22 mouse cellular contexts compared by ENCODE assay signal in genomic region chr4:33099118-33099694, GRCm38 (mm10). TPM values are rescaled to one million over a fixed set of nuclear protein-coding genes. Genes with fewer than 3 reads are reported as not detected.
A peak's percentile ranks its signal among the peaks of the same experiment; 100 is the strongest.
DNase-seq lines count a peak whose midpoint lies in the region; ATAC-seq and TF ChIP-seq lines count a peak whose summit lies in the region.
"Had no signal": no experiment of that assay in that cellular context is flagged by ENCODE, and none has a peak within 500 bp of the region (broad histone marks: within the 10 kb centered on the region; RNA-seq: fewer than 3 reads in every experiment).

No protein-coding gene starts in this region.

- no peaks in the 10 kb centered on the region for H3K27me3 ChIP-seq in hindbrain, embryonic 10.5 days (ENCODE audit: insufficient read depth, poor library complexity, severe bottlenecking)
- no peaks in the 10 kb centered on the region for H3K27me3 ChIP-seq in hindbrain, embryonic 13.5 days
- no peaks in the 10 kb centered on the region for H3K27me3 ChIP-seq in CH12.LX (replicated peaks)
- no peaks in the 10 kb centered on the region for H3K27me3 ChIP-seq in splenic B cell, adult 2 months (ENCODE audit: control insufficient read depth, insufficient read depth, low read length, poor library complexity, severe bottlenecking)
- H3K27me3 ChIP-seq: forebrain, embryonic 13.5 days had no signal

- intact Hi-C loops in left cerebral cortex, postnatal 14 days (cut with DNase I), result no loop called here

- H3K4me1 ChIP-seq in hindbrain, embryonic 10.5 days (replicated peaks), result no peaks in the 10 kb centered on the region
- H3K4me1 ChIP-seq in hindbrain, embryonic 13.5 days (replicated peaks), result no peaks in the 10 kb centered on the region
- H3K4me1 ChIP-seq in CH12.LX (ENCODE audit: control insufficient read depth in 1 of 2, insufficient read depth in 2 of 2), result peaks cover 12 to 40% of the 10 kb centered on the region in 2 experiments
- H3K4me1 ChIP-seq: embryonic facial prominence, embryonic 10.5 days; forebrain, embryonic 13.5 days; heart, embryonic 10.5 days had no signal

- no peak overlapping the region for H3K4me3 ChIP-seq in hindbrain, embryonic 10.5 days
- H3K4me3 ChIP-seq in hindbrain, embryonic 13.5 days, result no peak overlapping the region
- no peak overlapping the region for H3K4me3 ChIP-seq in CH12.LX (replicated peaks in 1 of 3; ENCODE audit: low read depth in 2 of 3, low read length in 2 of 3, poor library complexity in 1 of 3)
- H3K4me3 ChIP-seq: embryonic facial prominence, embryonic 10.5 days; forebrain, embryonic 13.5 days; heart, embryonic 10.5 days had no signal

- dilution Hi-C loops in CH12.LX (cut with MboI; ENCODE audit: extremely low pct_ligation_motif_present, extremely low pct_unique_long_range_greater_than_20kb, low sequenced_read_pairs), result no loop called here

- TF ChIP-seq CTCF in CH12.LX (conservative IDR thresholded peaks at IDR 0.05 in 1 of 2, IDR thresholded peaks at IDR 0.05 in 1 of 2; ENCODE audit: low read depth in 2 of 2, low read length in 2 of 2), result no peak

- H3K36me3 ChIP-seq in hindbrain, embryonic 10.5 days, result no peaks in the 10 kb centered on the region
- H3K36me3 ChIP-seq in hindbrain, embryonic 13.5 days, result no peaks in the 10 kb centered on the region
- no peaks in the 10 kb centered on the region for H3K36me3 ChIP-seq in CH12.LX (replicated peaks in 1 of 2; ENCODE audit: control insufficient read depth in 1 of 2, insufficient read depth in 1 of 2, low read length in 1 of 2)
- no peaks in the 10 kb centered on the region for H3K36me3 ChIP-seq in splenic B cell, adult 2 months (ENCODE audit: control insufficient read depth, insufficient read depth, low read length, poor library complexity, severe bottlenecking)
- H3K36me3 ChIP-seq: embryonic facial prominence, embryonic 10.5 days; heart, embryonic 10.5 days had no signal

- in situ Hi-C loops in CH12.LX (cut with MboI; ENCODE audit: low pct_ligation_motif_present, low pct_unique_long_range_greater_than_20kb, low sequenced_read_pairs), result no loop called here

- H3K27ac ChIP-seq in hindbrain, embryonic 10.5 days, result no peak overlapping the region
- H3K27ac ChIP-seq in hindbrain, embryonic 13.5 days, result no peak overlapping the region
- H3K27ac ChIP-seq in CH12.LX (ENCODE audit: insufficient read depth, low read depth), result peak overlapping the region; percentile 20; the same call in 1 of the 2 replicates
- H3K27ac ChIP-seq: embryonic facial prominence, embryonic 10.5 days; forebrain, embryonic 13.5 days; heart, embryonic 10.5 days; hindbrain, embryonic 14.5 days had no signal

- no peaks in the 10 kb centered on the region for H3K79me2 ChIP-seq in CH12.LX (replicated peaks; ENCODE audit: control insufficient read depth, extremely low read depth, insufficient read depth, poor library complexity, severe bottlenecking)

- no peak for ATAC-seq in hindbrain, embryonic 13.5 days (ENCODE audit: low FRiP score)
- ATAC-seq: forebrain, embryonic 13.5 days had no signal

- WGBS in hindbrain, embryonic 10.5 days, result 82% methylated on average over 6 of the region's 6 CpGs
- WGBS in hindbrain, embryonic 13.5 days, result 87% methylated on average over 6 of the region's 6 CpGs

- TF ChIP-seq POLR2A in CH12.LX (IDR thresholded peaks at IDR 0.05; ENCODE audit: low read depth, low read length), result no peak

- no peak overlapping the region for H3K9ac ChIP-seq in hindbrain, embryonic 13.5 days
- H3K9ac ChIP-seq in CH12.LX (ENCODE audit: insufficient read depth, low read depth), result no peak overlapping the region; the same call in 1 of the 2 replicates
- H3K9ac ChIP-seq: forebrain, embryonic 13.5 days; hindbrain, embryonic 14.5 days had no signal

- DNase-seq in hindbrain, embryonic 10.5 days (ENCODE audit: low spot score), result peak; percentile 0
- DNase-seq in left cerebral cortex, postnatal 14 days (ENCODE audit: low spot score in 2 of 2), result peak; percentile 10 to 42
- no peak for DNase-seq in left cerebral cortex, adult 11 months (ENCODE audit: low spot score)
- peak; percentile 46 for DNase-seq in CH12.LX (ENCODE audit: extremely low read depth)
- DNase-seq in splenic B cell, adult 2 months (ENCODE audit: low read depth, low spot score), result peak; percentile 31
- no peak for DNase-seq in ovary, adult 18-20 months (ENCODE audit: low spot score)
- no peak for DNase-seq in cerebellum, adult 9-10 months
- DNase-seq: adrenal gland, adult 2 months; adrenal gland, postnatal 25 days; cerebellum, adult 11 months; cerebellum, adult 8-10 months; cerebellum, postnatal 36 days; gastrocnemius, postnatal 10 days; heart, postnatal 10 days; heart, postnatal 4 days had no signal

- TF ChIP-seq RAD21 in CH12.LX (IDR thresholded peaks at IDR 0.05; ENCODE audit: low read depth, low read length), result no peak

- no peak overlapping the region for H3K4me2 ChIP-seq in hindbrain, embryonic 13.5 days
- H3K4me2 ChIP-seq in CH12.LX (ENCODE audit: insufficient read depth, low read depth, poor library complexity, severe bottlenecking), result peak overlapping the region; percentile 6; the same call in 1 of the 2 replicates
- H3K4me2 ChIP-seq: forebrain, embryonic 13.5 days; hindbrain, embryonic 14.5 days had no signal

- peak; percentile 73 for TF ChIP-seq EP300 in CH12.LX (IDR thresholded peaks at IDR 0.05; ENCODE audit: low read length)

- 0 out of 2 replicates have a peak, but pooled peaks cover 6% of the 10 kb centered on the region for H3K9me3 ChIP-seq in hindbrain, embryonic 10.5 days
- no peaks in the 10 kb centered on the region for H3K9me3 ChIP-seq in hindbrain, embryonic 13.5 days
- peaks cover 6% of the 10 kb centered on the region for H3K9me3 ChIP-seq in CH12.LX (replicated peaks; ENCODE audit: low read length)
- H3K9me3 ChIP-seq: embryonic facial prominence, embryonic 10.5 days; forebrain, embryonic 13.5 days; heart, embryonic 10.5 days had no signal

TF ChIP-seq in CH12.LX, 34 proteins besides CTCF, POLR2A, EP300 and RAD21 (continues in another document):
- TF ChIP-seq JUND (conservative IDR thresholded peaks at IDR 0.05; ENCODE audit: low read depth, low read length) (no peak), GABPA (IDR thresholded peaks at IDR 0.05; ENCODE audit: insufficient replicate concordance, low read depth, low read length) (no peak), USF1 (IDR thresholded peaks at IDR 0.05; ENCODE audit: low read depth, low read length) (no peak), SMC3 (IDR thresholded peaks at IDR 0.05; ENCODE audit: low read depth, low read length) (no peak), MYC (IDR thresholded peaks at IDR 0.05; ENCODE audit: low read depth, low read length) (peak; percentile 80), PAX5 (IDR thresholded peaks at IDR 0.05; ENCODE audit: low read length) (no peak), ZNF384 (IDR thresholded peaks at IDR 0.05; ENCODE audit: low read depth, low read length) (no peak), TBP (conservative IDR thresholded peaks at IDR 0.05; ENCODE audit: low read depth, low read length) (no peak), SIN3A (IDR thresholded peaks at IDR 0.05; ENCODE audit: low read length) (no peak), NRF1 (IDR thresholded peaks at IDR 0.05; ENCODE audit: low read depth, low read length) (no peak), MAFK (IDR thresholded peaks at IDR 0.05; ENCODE audit: insufficient replicate concordance, low read length) (no peak), BHLHE40 (IDR thresholded peaks at IDR 0.05; ENCODE audit: low read depth, low read length) (peak; percentile 37; the same call in 1 of the 2 replicates), RCOR1 (conservative IDR thresholded peaks at IDR 0.05; ENCODE audit: low read depth, low read length) (no peak), MXI1 (IDR thresholded peaks at IDR 0.05; ENCODE audit: low read depth, low read length) (no peak), ZKSCAN1 (IDR thresholded peaks at IDR 0.05; ENCODE audit: borderline replicate concordance, low read depth, low read length) (no peak), JUN (IDR thresholded peaks at IDR 0.05; ENCODE audit: insufficient read depth, low read depth, low read length) (no peak), HCFC1 (IDR thresholded peaks at IDR 0.05; ENCODE audit: low read depth, low read length) (no peak), TCF12 (IDR thresholded peaks at IDR 0.05; ENCODE audit: low read depth, low read length) (no peak), CHD2 (IDR thresholded peaks at IDR 0.05; ENCODE audit: low read length) (no peak), USF2 (conservative IDR thresholded peaks at IDR 0.05; ENCODE audit: low read depth, low read length) (no peak), ELF1 (IDR thresholded peaks at IDR 0.05; ENCODE audit: low read depth, low read length) (peak; percentile 41; the same call in 1 of the 2 replicates), KAT2A (IDR thresholded peaks at IDR 0.05; ENCODE audit: insufficient replicate concordance, low read length) (no peak), POLR2AphosphoS2 (IDR thresholded peaks at IDR 0.05; ENCODE audit: low read depth, low read length) (no peak), MAX (IDR thresholded peaks at IDR 0.05; ENCODE audit: low read length) (peak; percentile 77; the same call in 1 of the 2 replicates), ETS1 (conservative IDR thresholded peaks at IDR 0.05; ENCODE audit: low read depth, low read length) (peak; percentile 15; the same call in 1 of the 2 replicates), MEF2A (IDR thresholded peaks at IDR 0.05; ENCODE audit: borderline replicate concordance, low read depth, low read length) (0 out of 2 replicates have a peak, but pooled peaks have one; percentile 12), ZMIZ1 (IDR thresholded peaks at IDR 0.05; ENCODE audit: low read depth, low read length) (no peak), ZC3H11A (IDR thresholded peaks at IDR 0.05; ENCODE audit: low read depth, low read length) (no peak), MAZ (IDR thresholded peaks at IDR 0.05; ENCODE audit: low read depth, low read length) (no peak)

RNA-seq across cellular contexts. Expression of gene Gabrr1, which starts 33.1 kb away (rescaled TPM):
- 0.06 and 0.61 TPM in 2 replicates for polyA plus RNA-seq in hindbrain, embryonic 10.5 days (2016; fragmentation: Nextera tagmentation; extraction: Ambion mirVana)
- 0.17 and 0.21 TPM in 2 replicates for polyA plus RNA-seq in hindbrain, embryonic 13.5 days (2015; fragmentation: Nextera tagmentation; extraction: Ambion mirVana)
- total RNA-seq in left cerebral cortex, postnatal 14 days (2021), result not detected
- total RNA-seq in CH12.LX (2012; rRNA removed) (43.3 and 52.3 TPM in 2 replicates), CH12.LX (2014; rRNA removed) (76.9 and 82.0 TPM in 2 replicates)
- polyA plus RNA-seq in CH12.LX (2012; ENCODE audit: insufficient read length, low read depth), result 112 and 114 TPM in 2 replicates
- total RNA-seq: adrenal gland, postnatal 25 days had no signal
- polyA plus RNA-seq: adrenal gland, adult 2 months; embryonic facial prominence, embryonic 10.5 days; embryonic facial prominence, embryonic 14.5 days; forebrain, embryonic 13.5 days had no signal

RNA-seq across cellular contexts. Expression of gene Gabrr2, which starts 36.4 kb away (rescaled TPM):
- 0.50 TPM in 1 of 2 replicates, not detected in the other for polyA plus RNA-seq in hindbrain, embryonic 10.5 days (2016; fragmentation: Nextera tagmentation; extraction: Ambion mirVana)
- 0.62 and 1.3 TPM in 2 replicates for polyA plus RNA-seq in hindbrain, embryonic 13.5 days (2015; fragmentation: Nextera tagmentation; extraction: Ambion mirVana)
- total RNA-seq in left cerebral cortex, postnatal 14 days (2021), result under 1 TPM in 1 of 2 experiments, not detected in 1; 0.49 TPM
- total RNA-seq in CH12.LX (2012; rRNA removed), result 0.17 and 0.42 TPM in 2 replicates
- total RNA-seq in CH12.LX (2014; rRNA removed), result not detected in 2 replicates
- 0.31 and 0.59 TPM in 2 replicates for polyA plus RNA-seq in CH12.LX (2012; ENCODE audit: insufficient read length, low read depth)
- total RNA-seq: adrenal gland, adult 2 months; ES-E14; heart, postnatal 4 days had no signal
- polyA plus RNA-seq: embryonic facial prominence, embryonic 10.5 days had no signal

Comparison
In these comparisons a context has a peak if more than half of its experiments do, and no peak if none do; other contexts are left out.
1. DNase-seq: peak in hindbrain, embryonic 10.5 days (single experiment), left cerebral cortex, postnatal 14 days (2 of 2), CH12.LX (single experiment) and splenic B cell, adult 2 months (single experiment); none in left cerebral cortex, adult 11 months (single experiment), ovary, adult 18-20 months (single experiment) and cerebellum, adult 9-10 months (single experiment).
2. RNA of gene Gabrr1, which starts 33.1 kb away (polyA plus RNA-seq): 112 to 114 TPM in CH12.LX; 0.06 to 0.61 TPM in hindbrain, embryonic 10.5 days and 0.17 to 0.21 TPM in hindbrain, embryonic 13.5 days; every median in the first group is over 10 times any median in the second.